Mouse (Mus musculus) small intestine, adult 2 months (tissue): ENCODE measurements around the gene Sipa1l1.

Experiments
- CTCF ChIP-seq: fragments of 200-500 bp; IDR thresholded peaks from 2 replicates; pipeline ENCODE4 v1.5.1; 2012; ENCODE audit warnings: low read depth, mild to moderate bottlenecking, control low read depth, inconsistent platforms, low read length, moderate library complexity, mixed read lengths; ENCODE audit not compliant: insufficient replicate concordance, insufficient read length; ENCODE audit errors: extremely low read depth
- POLR2A ChIP-seq: fragments of 200-500 bp; IDR thresholded peaks from 2 replicates; pipeline ENCODE4 v1.6.1; 2012; ENCODE audit warnings: low read depth, mild to moderate bottlenecking, control low read depth, inconsistent platforms, low read length, moderate library complexity

DNA sequence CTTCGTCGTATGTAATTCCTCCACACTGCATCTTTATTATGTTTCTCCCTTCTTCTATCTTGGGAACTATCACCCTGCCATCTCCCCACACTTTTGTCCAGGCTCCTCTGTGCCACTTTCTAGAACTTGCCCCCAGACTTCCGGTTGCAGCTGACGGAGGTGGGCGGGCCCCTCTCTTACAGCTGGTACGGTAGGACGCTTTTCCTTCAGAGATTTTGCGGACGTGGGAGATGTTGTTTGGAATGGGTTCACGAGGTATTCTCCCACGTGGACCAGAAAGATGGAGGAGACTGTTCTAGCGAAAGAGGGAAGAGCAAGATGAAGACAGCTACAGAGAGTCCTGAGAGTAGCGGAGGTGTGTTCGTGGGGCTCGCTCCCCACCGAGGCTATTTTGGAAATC lies 10.6 kb upstream of the Sipa1l1 start:
- TF ChIP-seq CTCF (no peak), POLR2A (no peak)
